Mouse (Mus musculus): ENCODE measurements around the gene Slc7a11. TPM values are rescaled to one million over a fixed set of nuclear protein-coding genes. Genes with fewer than 3 reads are reported as not detected.

Gene Slc7a11
- polyA plus RNA-seq, 1 experiment: 0.60 TPM

DNA sequence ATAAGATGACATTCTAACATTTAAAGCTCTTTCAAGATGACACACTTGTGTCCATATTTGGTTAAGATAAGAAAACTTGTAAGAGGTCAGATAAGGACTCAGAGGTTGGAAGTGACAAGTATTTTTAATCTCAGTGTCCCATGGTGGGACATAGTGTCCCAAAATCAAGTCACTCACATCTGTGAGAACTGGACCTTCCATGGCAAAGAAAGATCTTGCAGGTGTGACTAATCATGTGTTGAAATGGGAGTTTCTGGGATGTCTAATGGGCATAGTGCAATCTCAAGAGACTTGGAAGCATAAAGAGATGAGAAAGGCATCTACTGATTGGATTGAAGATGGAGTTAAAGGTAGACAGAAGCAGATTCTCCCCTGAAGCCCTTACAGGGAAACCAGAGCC, 513.9 kb downstream of the Slc7a11 start:
- H3K27ac ChIP-seq (ENCODE audit: insufficient read depth, low read depth, low read length): no peak overlapping the region
- no peak for TF ChIP-seq CTCF (IDR thresholded peaks at IDR 0.05; ENCODE audit: low read depth, low read length)
- TF ChIP-seq POLR2A (IDR thresholded peaks at IDR 0.05; ENCODE audit: borderline replicate concordance, low read depth, low read length): no peak
- H3K4me1 ChIP-seq (ENCODE audit: control insufficient read depth, insufficient read depth, low read length): no peaks in the 10 kb centered on the region
- no peak overlapping the region for H3K4me3 ChIP-seq (ENCODE audit: insufficient read depth, low read length)

DNA sequence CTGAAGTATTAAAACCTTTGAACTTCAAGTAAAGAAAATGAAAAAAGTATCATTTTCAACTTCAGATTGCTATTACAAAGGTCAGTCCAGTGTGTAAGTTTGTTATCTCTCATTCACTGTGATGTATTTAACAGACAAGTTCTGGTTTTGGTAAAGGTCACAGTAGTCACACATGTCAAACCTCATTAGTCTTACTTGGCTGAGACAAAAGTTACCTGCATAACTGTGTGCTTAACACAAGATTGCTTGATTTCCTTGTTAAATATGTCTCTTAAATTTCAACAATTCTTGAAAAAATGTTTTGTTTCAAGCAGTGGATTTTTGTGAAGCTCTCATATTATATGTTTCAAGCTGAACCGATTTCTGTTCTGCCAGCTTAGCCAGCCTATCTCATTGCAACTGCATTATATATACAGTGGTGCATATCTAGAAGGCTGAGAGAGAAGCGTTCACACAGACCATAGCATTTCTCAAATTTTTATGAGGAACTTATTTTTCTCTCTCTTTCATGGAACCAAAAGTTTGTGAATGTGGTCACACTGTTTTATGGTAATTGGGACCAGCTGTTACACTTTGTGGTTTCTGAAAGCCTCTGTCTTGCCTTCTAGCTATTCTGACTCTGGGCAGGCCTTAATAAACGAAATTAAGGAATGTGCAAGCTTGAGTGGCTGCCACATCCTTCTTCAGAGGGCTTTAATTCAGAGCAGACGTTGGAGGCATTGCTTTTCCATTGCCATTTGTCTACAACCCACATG, 514.7 kb downstream of the Slc7a11 start:
- no peak overlapping the region for H3K4me3 ChIP-seq (ENCODE audit: insufficient read depth, low read length)
- no peak for TF ChIP-seq CTCF (IDR thresholded peaks at IDR 0.05; ENCODE audit: low read depth, low read length)
- no peak for TF ChIP-seq POLR2A (IDR thresholded peaks at IDR 0.05; ENCODE audit: borderline replicate concordance, low read depth, low read length)
- H3K27ac ChIP-seq (ENCODE audit: insufficient read depth, low read depth, low read length): no peak overlapping the region

DNA sequence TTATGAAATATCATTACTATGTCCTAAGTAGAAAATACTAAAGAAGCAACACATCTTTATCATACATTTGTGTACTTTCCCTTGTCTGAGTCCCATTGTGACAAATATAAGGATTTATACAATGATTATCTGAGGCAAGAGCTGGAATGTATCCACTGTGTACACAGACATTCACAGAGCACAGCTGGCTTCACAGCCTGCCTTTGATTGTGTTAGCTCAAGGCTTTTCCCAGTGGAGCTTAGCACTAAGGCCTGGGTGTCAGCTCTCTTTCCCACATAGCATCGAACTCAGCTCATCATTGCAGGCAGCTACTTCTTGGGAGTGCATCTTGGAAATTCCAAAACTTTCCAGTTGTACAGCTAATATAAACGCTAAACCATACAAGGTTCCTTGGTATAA, 529.5 kb downstream of the Slc7a11 start:
- Histone ChIP-seq H3K4me1 (ENCODE audit: control insufficient read depth, insufficient read depth, low read length) (peaks cover 3% of the 10 kb centered on the region), H3K4me3 (ENCODE audit: insufficient read depth, low read length) (no peak overlapping the region), H3K27ac (ENCODE audit: insufficient read depth, low read depth, low read length) (no peak overlapping the region)
- TF ChIP-seq CTCF (IDR thresholded peaks at IDR 0.05; ENCODE audit: low read depth, low read length) (no peak), POLR2A (IDR thresholded peaks at IDR 0.05; ENCODE audit: borderline replicate concordance, low read depth, low read length) (no peak)

More for the DNA sequence above, 514.7 kb downstream of the Slc7a11 start:
- H3K4me1 ChIP-seq (ENCODE audit: control insufficient read depth, insufficient read depth, low read length): no peaks in the 10 kb centered on the region

DNA sequence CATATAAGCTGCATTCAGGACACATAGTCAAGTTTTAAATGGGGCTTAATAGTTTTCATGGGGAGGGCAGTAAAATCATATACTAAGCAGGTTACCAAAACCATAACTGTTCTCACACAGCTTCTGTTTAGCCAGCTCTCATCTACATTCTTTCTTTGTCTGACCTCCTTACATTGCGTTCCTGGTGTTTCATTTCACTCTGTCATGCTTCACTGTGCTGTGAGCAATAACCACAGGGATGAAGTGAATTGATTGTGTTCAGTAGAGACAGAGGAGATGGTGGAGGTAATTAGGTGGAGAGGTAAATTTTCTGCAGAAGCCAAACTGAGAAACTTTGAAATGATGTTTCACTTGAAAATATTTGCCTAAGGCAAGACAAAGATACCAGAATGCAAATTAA, 532.5 kb downstream of the Slc7a11 start:
- peaks cover 6% of the 10 kb centered on the region for H3K4me1 ChIP-seq (ENCODE audit: control insufficient read depth, insufficient read depth, low read length)
- no peak overlapping the region for H3K27ac ChIP-seq (ENCODE audit: insufficient read depth, low read depth, low read length)
- H3K4me3 ChIP-seq (ENCODE audit: insufficient read depth, low read length): no peak overlapping the region
- TF ChIP-seq CTCF (IDR thresholded peaks at IDR 0.05; ENCODE audit: low read depth, low read length) (no peak), POLR2A (IDR thresholded peaks at IDR 0.05; ENCODE audit: borderline replicate concordance, low read depth, low read length) (no peak)

DNA sequence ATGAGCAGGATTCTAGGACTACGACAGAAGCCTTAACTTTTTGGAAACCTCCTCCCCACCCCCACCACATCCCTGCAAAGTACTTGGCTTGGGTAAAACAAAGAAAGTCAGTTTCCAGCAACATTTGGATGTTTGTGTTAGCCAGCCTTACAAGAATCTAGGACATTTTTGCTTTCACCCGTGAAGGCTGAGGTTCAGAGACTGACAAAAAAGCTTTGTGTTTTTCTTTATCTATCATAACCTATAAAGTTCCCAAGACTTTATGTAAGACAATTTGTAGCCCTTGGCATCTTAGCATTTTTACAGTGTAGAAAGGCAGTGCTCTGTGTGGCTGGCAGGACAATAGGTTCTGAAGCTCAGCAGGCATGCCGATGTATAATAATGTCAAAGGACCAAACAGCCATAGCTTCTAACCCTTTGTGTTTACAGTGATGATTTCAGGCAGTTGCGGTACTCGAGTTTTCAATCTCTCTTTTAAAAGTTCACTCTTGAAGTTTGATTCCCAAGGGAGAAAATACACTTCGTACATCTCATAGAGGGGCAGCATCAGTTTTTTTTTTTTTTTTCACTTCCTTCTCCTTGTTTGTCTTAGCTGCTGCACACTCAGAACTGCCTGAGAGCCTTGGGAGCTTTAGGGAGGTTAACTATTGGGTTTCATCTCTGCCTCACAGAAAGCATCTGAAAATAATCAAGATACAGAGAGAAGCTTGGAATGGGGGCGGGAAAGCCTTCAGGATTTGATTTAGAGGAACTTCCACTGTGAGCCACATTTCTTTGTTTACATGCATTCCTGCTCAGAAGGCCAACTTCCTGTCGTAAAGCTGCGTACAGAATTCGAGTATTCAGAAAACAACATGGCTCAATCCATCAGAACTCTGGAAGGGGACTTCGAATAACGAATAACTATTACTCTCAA, 534.7 kb downstream of the Slc7a11 start:
- no peak overlapping the region for H3K27ac ChIP-seq (ENCODE audit: insufficient read depth, low read depth, low read length)
- no peak overlapping the region for H3K4me3 ChIP-seq (ENCODE audit: insufficient read depth, low read length)
- peaks cover 6% of the 10 kb centered on the region for H3K4me1 ChIP-seq (ENCODE audit: control insufficient read depth, insufficient read depth, low read length)
- TF ChIP-seq CTCF (IDR thresholded peaks at IDR 0.05; ENCODE audit: low read depth, low read length): no peak
- TF ChIP-seq POLR2A (IDR thresholded peaks at IDR 0.05; ENCODE audit: borderline replicate concordance, low read depth, low read length): no peak

DNA sequence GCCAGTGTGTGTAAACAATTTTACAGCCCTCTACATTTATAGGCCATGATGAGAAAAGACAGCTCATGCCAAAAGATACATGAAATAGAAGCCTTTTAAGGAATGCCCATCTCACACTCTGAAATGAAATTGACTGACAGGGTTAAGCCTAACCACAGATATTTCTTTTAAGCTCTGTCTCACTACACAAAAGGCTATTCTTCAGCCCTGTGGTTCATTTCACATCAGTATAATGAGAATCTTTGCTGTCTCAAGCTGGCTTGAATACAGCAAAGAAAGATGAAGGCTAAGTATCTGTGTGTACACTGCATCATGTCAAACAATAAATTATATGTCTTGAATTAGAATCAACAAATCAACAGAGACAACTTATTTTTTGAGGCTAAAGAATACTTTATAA, 549.5 kb downstream of the Slc7a11 start:
- H3K27ac ChIP-seq (ENCODE audit: insufficient read depth, low read depth, low read length): no peak overlapping the region
- H3K4me1 ChIP-seq (ENCODE audit: control insufficient read depth, insufficient read depth, low read length): no peaks in the 10 kb centered on the region
- TF ChIP-seq POLR2A (IDR thresholded peaks at IDR 0.05; ENCODE audit: borderline replicate concordance, low read depth, low read length) (no peak), CTCF (IDR thresholded peaks at IDR 0.05; ENCODE audit: low read depth, low read length) (no peak)
- H3K4me3 ChIP-seq (ENCODE audit: insufficient read depth, low read length): no peak overlapping the region

DNA sequence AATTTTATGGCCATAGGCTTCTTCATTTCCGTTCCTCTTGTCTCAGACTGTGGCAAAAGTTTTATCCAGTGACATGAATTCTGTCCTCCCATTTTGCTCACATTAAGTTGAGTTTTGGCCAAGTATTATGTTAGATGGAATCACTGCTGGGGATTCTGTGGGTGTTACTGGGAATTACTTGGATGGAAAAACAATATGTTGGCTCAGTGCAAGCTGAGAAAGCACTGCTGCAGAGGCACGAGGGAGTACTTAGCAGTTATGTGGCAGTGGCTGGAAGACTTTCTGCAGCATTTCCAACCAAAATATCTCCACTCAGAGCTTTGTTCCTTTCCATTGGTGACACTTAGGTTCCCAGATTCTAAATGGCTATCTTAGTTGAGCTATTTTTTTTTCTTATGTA, 556.1 kb downstream of the Slc7a11 start:
- Histone ChIP-seq H3K4me1 (ENCODE audit: control insufficient read depth, insufficient read depth, low read length) (no peaks in the 10 kb centered on the region), H3K4me3 (ENCODE audit: insufficient read depth, low read length) (no peak overlapping the region), H3K27ac (ENCODE audit: insufficient read depth, low read depth, low read length) (no peak overlapping the region)
- no peak for TF ChIP-seq CTCF (IDR thresholded peaks at IDR 0.05; ENCODE audit: low read depth, low read length)
- TF ChIP-seq POLR2A (IDR thresholded peaks at IDR 0.05; ENCODE audit: borderline replicate concordance, low read depth, low read length): no peak

DNA sequence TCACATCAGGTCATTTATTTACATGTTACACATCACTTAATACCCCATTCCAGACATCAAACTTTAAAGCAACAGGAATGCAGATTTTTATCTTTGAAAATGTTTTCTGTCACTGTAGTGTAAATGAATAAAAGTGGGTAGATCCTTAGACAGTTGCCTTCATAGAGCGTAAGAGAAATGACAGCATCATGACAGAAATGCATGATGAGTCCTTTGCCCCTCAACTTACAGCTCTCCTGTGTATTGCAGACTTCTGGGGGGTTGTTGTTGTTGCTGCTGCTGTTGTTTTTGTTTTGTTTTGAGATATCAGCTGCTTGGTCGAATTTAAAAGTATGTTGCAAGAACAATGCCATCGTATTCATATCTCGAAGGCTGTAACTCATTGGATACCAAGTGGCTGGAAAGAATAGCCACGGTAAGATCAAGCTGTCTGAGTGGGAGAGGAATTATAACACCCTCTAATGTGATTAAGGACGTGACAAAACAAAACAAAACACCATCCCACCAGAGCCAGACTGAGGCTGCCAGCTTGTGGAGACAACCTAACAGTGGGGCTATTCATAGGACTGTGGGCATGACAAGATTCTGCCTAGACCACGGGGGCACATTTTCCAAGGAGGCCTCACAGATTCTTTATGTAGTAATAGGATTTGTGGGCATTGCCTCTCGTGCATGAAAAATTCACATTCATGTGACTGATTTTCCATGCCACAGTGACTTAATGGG, 557.0 kb downstream of the Slc7a11 start:
- Histone ChIP-seq H3K4me3 (ENCODE audit: insufficient read depth, low read length) (no peak overlapping the region), H3K27ac (ENCODE audit: insufficient read depth, low read depth, low read length) (no peak overlapping the region), H3K4me1 (ENCODE audit: control insufficient read depth, insufficient read depth, low read length) (no peaks in the 10 kb centered on the region)
- TF ChIP-seq CTCF (IDR thresholded peaks at IDR 0.05; ENCODE audit: low read depth, low read length) (no peak), POLR2A (IDR thresholded peaks at IDR 0.05; ENCODE audit: borderline replicate concordance, low read depth, low read length) (no peak)

- TF ChIP-seq CTCF (IDR thresholded peaks at IDR 0.05; ENCODE audit: low read depth, low read length): no peak
- TF ChIP-seq POLR2A (IDR thresholded peaks at IDR 0.05; ENCODE audit: borderline replicate concordance, low read depth, low read length): no peak
- H3K4me3 ChIP-seq (ENCODE audit: insufficient read depth, low read length): no peak overlapping the region
- no peak overlapping the region for H3K27ac ChIP-seq (ENCODE audit: insufficient read depth, low read depth, low read length)
- H3K4me1 ChIP-seq (ENCODE audit: control insufficient read depth, insufficient read depth, low read length): no peaks in the 10 kb centered on the region
These were observed 562.9 kb downstream of the Slc7a11 start for GRCm38 (mm10) chr3:49880496-49880895.

Measured in bone marrow macrophage, adult 2 months (primary cell).